Mouse (Mus musculus): ENCODE data around the gene Gcn1l1.
A peak's percentile ranks its signal among the peaks of the same experiment; 100 is the strongest.

Gene Gcn1l1

GRCm38 (mm10) chr5:115611566-115611965 lies 46.5 kb downstream of the Gcn1l1 start:
- DNase-seq (ENCODE audit: low spot score): no peak

- DNase-seq (ENCODE audit: low spot score): no peak
These were observed 48.3 kb downstream of the Gcn1l1 start for GRCm38 (mm10) chr5:115613332-115613731.

- peak; percentile 63 for DNase-seq (ENCODE audit: low spot score)
These were observed 49.9 kb downstream of the Gcn1l1 start for GRCm38 (mm10) chr5:115614948-115615347.

- DNase-seq (ENCODE audit: low spot score): no peak
These were observed 54.6 kb downstream of the Gcn1l1 start for GRCm38 (mm10) chr5:115619690-115620089.

GRCm38 (mm10) chr5:115622686-115623085 lies 57.6 kb downstream of the Gcn1l1 start:
- DNase-seq (ENCODE audit: low spot score): no peak

- DNase-seq (ENCODE audit: low spot score): no peak
These were observed 58.8 kb downstream of the Gcn1l1 start for GRCm38 (mm10) chr5:115623694-115624440.

- no peak for DNase-seq (ENCODE audit: low spot score)
These were observed 61.3 kb downstream of the Gcn1l1 start for GRCm38 (mm10) chr5:115626237-115626886.

GRCm38 (mm10) chr5:115628083-115628482 lies 63.0 kb downstream of the Gcn1l1 start:
- DNase-seq (ENCODE audit: low spot score): no peak

- no peak for DNase-seq (ENCODE audit: low spot score)
These were observed 64.6 kb downstream of the Gcn1l1 start for GRCm38 (mm10) chr5:115629672-115630071.

GRCm38 (mm10) chr5:115630291-115630690 lies 65.2 kb downstream of the Gcn1l1 start:
- no peak for DNase-seq (ENCODE audit: low spot score)

- DNase-seq (ENCODE audit: low spot score): peak; percentile 96
These were observed 66.7 kb downstream of the Gcn1l1 start, which contains the start of gene Rab35 for GRCm38 (mm10) chr5:115631505-115632357. Gene Rab35, plus strand, starts transcription at chr5:115631908.

- DNase-seq (ENCODE audit: low spot score): peak; percentile 49
These were observed 67.3 kb downstream of the Gcn1l1 start for GRCm38 (mm10) chr5:115632358-115632714.

- peak; percentile 35 for DNase-seq (ENCODE audit: low spot score)
These were observed 68.0 kb downstream of the Gcn1l1 start for GRCm38 (mm10) chr5:115633060-115633459.

GRCm38 (mm10) chr5:115634046-115634445 lies 69.0 kb downstream of the Gcn1l1 start:
- DNase-seq (ENCODE audit: low spot score): no peak

- no peak for DNase-seq (ENCODE audit: low spot score)
These were observed 70.5 kb downstream of the Gcn1l1 start for GRCm38 (mm10) chr5:115635536-115635935.

GRCm38 (mm10) chr5:115644192-115644591 lies 79.1 kb downstream of the Gcn1l1 start:
- no peak for DNase-seq (ENCODE audit: low spot score)

- DNase-seq (ENCODE audit: low spot score): no peak
These were observed 83.8 kb downstream of the Gcn1l1 start for GRCm38 (mm10) chr5:115648876-115649275.

- DNase-seq (ENCODE audit: low spot score): no peak
These were observed 84.6 kb downstream of the Gcn1l1 start for GRCm38 (mm10) chr5:115649699-115650098.

GRCm38 (mm10) chr5:115650885-115651284 lies 85.8 kb downstream of the Gcn1l1 start:
- DNase-seq (ENCODE audit: low spot score): no peak

GRCm38 (mm10) chr5:115651821-115652220 lies 86.8 kb downstream of the Gcn1l1 start:
- no peak for DNase-seq (ENCODE audit: low spot score)

- peak; percentile 100 for DNase-seq (ENCODE audit: low spot score)
These were observed 87.9 kb downstream of the Gcn1l1 start for GRCm38 (mm10) chr5:115652681-115653575.

GRCm38 (mm10) chr5:115653776-115654175 lies 88.7 kb downstream of the Gcn1l1 start:
- DNase-seq (ENCODE audit: low spot score): no peak

Measured in retina, embryonic 14.5 days (tissue).